8 mouse cellular contexts compared by ENCODE assay signal in genomic region chr6:49269200-49269599, GRCm38 (mm10). TPM values are rescaled to one million over a fixed set of nuclear protein-coding genes. Genes with fewer than 3 reads are reported as not detected.
DNase-seq lines count a peak whose midpoint lies in the region; ATAC-seq and TF ChIP-seq lines count a peak whose summit lies in the region.

No protein-coding gene starts in this region.

- H3K27me3 ChIP-seq in kidney, embryonic 14.5 days (ENCODE audit: control insufficient read depth, insufficient read depth, low read length) = no peaks in the 10 kb centered on the region
- H3K27me3 ChIP-seq in liver, adult 2 months (ENCODE audit: control insufficient read depth, insufficient read depth, low read length) = no peaks in the 10 kb centered on the region

- WGBS in kidney, embryonic 14.5 days = 25% methylated on average over 5 of the region's 5 CpGs
- WGBS in liver, adult 2 months = 21% methylated on average over 5 of the region's 5 CpGs

- TF ChIP-seq CTCF in liver, adult 2 months (IDR thresholded peaks at IDR 0.05; ENCODE audit: low read depth, low read length) = peak; percentile 91

- no peaks in the 10 kb centered on the region for H3K9me3 ChIP-seq in kidney, embryonic 14.5 days (ENCODE audit: control insufficient read depth, low read length)

- H3K79me2 ChIP-seq in liver, adult 2 months (ENCODE audit: control insufficient read depth, insufficient read depth, low read length) = no peaks in the 10 kb centered on the region

- no peaks in the 10 kb centered on the region for H3K4me1 ChIP-seq in kidney, embryonic 14.5 days (ENCODE audit: control insufficient read depth, insufficient read depth, low read length)
- no peaks in the 10 kb centered on the region for H3K4me1 ChIP-seq in liver, adult 2 months (ENCODE audit: control insufficient read depth, insufficient read depth, low read length)

- intact Hi-C loops in gastrocnemius, postnatal 36 days (cut with DNase I) = loop anchor here (2.0 kb wide), 2 partner anchors 50 to 130 kb away; partner anchors contain the start of gene Ccdc126

- H3K4me2 ChIP-seq in kidney, embryonic 14.5 days (replicated peaks; ENCODE audit: low read depth, low read length) = no peak overlapping the region

- no peaks in the 10 kb centered on the region for H3K36me3 ChIP-seq in kidney, embryonic 14.5 days (ENCODE audit: control insufficient read depth, insufficient read depth, low read length)
- H3K36me3 ChIP-seq in liver, adult 2 months (ENCODE audit: control insufficient read depth, insufficient read depth, low read length) = no peaks in the 10 kb centered on the region

- H3K27ac ChIP-seq in kidney, embryonic 14.5 days (ENCODE audit: low read depth, low read length) = no peak overlapping the region
- no peak overlapping the region for H3K27ac ChIP-seq in liver, adult 2 months (replicated peaks; ENCODE audit: insufficient read depth, low read depth, low read length)

- H3K4me3 ChIP-seq in kidney, embryonic 14.5 days (ENCODE audit: low read length) = no peak overlapping the region
- no peak overlapping the region for H3K4me3 ChIP-seq in liver, adult 2 months (ENCODE audit: insufficient read depth, low read depth, low read length)

- peak; percentile 69; the same call in 1 of the 2 replicates for ATAC-seq in kidney, embryonic 14.5 days (ENCODE audit: low FRiP score, low TSS enrichment)
- peak; percentile 85 for ATAC-seq in neutrophil, adult 5-6 weeks (ENCODE audit: extremely low read depth, insufficient number of reproducible peaks, low FRiP score, poor library complexity, severe bottlenecking)

- DNase-seq in CD4-positive helper T cell, adult 2 months (ENCODE audit: low read depth, low spot score) = peak; percentile 71
- DNase-seq in adrenal gland, adult 2 months = peak; percentile 78
- peak; percentile 80 for DNase-seq in embryo, embryonic 11 days
- peak; percentile 61 to 71 for DNase-seq in gastrocnemius, postnatal 36 days
- DNase-seq in liver, adult 2 months (ENCODE audit: extremely low read depth, low read depth, low spot score) = peak; percentile 44
- peak; percentile 23 to 47 for DNase-seq in thymus, adult 18-20 months

- no peak for TF ChIP-seq POLR2A in liver, adult 2 months (IDR thresholded peaks at IDR 0.05; ENCODE audit: extremely low read depth, insufficient read depth, low read length)

- H3K9ac ChIP-seq in kidney, embryonic 14.5 days (ENCODE audit: low read depth, low read length) = no peak overlapping the region
- no peak overlapping the region for H3K9ac ChIP-seq in liver, adult 2 months (ENCODE audit: low read depth, low read length)

RNA-seq across cellular contexts. Expression of gene Tra2a, which starts 5.4 kb away (rescaled TPM):
- total RNA-seq in adrenal gland, adult 2 months (2021) = 10 to 100 TPM; 38.5 to 88.4 TPM
- 15.6 and 17.5 TPM in 2 replicates for polyA plus RNA-seq in adrenal gland, adult 2 months (2012; rRNA removed)
- 10 to 100 TPM; 13.4 to 16.7 TPM for total RNA-seq in gastrocnemius, postnatal 36 days (2021)
- polyA plus RNA-seq in kidney, embryonic 14.5 days (2014; fragmentation: Nextera tagmentation; extraction: Ambion mirVana) = 60.1 and 136 TPM in 2 replicates
- total RNA-seq in liver, adult 2 months (2014; rRNA removed) = 19.3 and 20.5 TPM in 2 replicates
- 7.8 and 9.8 TPM in 2 replicates for polyA plus RNA-seq in liver, adult 2 months (2012; rRNA removed)
- 184 and 191 TPM in 2 replicates for total RNA-seq in neutrophil, adult 5-6 weeks (2017)

RNA-seq across cellular contexts. Expression of gene Ccdc126, which starts 49.9 kb away (rescaled TPM):
- 10 to 100 TPM; 12.9 to 18.8 TPM for total RNA-seq in adrenal gland, adult 2 months (2021)
- 3.1 and 3.4 TPM in 2 replicates for polyA plus RNA-seq in adrenal gland, adult 2 months (2012; rRNA removed)
- total RNA-seq in gastrocnemius, postnatal 36 days (2021) = 1 to 10 TPM; 1.7 to 2.0 TPM
- 8.4 and 11.9 TPM in 2 replicates for polyA plus RNA-seq in kidney, embryonic 14.5 days (2014; fragmentation: Nextera tagmentation; extraction: Ambion mirVana)
- total RNA-seq in liver, adult 2 months (2014; rRNA removed) = 1.2 and 1.8 TPM in 2 replicates
- polyA plus RNA-seq in liver, adult 2 months (2012; rRNA removed) = 0.84 and 0.87 TPM in 2 replicates
- total RNA-seq in neutrophil, adult 5-6 weeks (2017) = 22.1 and 24.9 TPM in 2 replicates

RNA-seq across cellular contexts. Expression of gene Igf2bp3, which starts 54.4 kb away (rescaled TPM):
- total RNA-seq in adrenal gland, adult 2 months (2021) = under 1 TPM; 0.17 to 0.20 TPM
- 0.02 TPM in 1 of 2 replicates, not detected in the other for polyA plus RNA-seq in adrenal gland, adult 2 months (2012; rRNA removed)
- under 1 TPM; 0.08 to 0.20 TPM for total RNA-seq in gastrocnemius, postnatal 36 days (2021)
- 56.0 and 73.4 TPM in 2 replicates for polyA plus RNA-seq in kidney, embryonic 14.5 days (2014; fragmentation: Nextera tagmentation; extraction: Ambion mirVana)
- total RNA-seq in liver, adult 2 months (2014; rRNA removed) = 0.27 and 0.46 TPM in 2 replicates
- 0.05 and 0.21 TPM in 2 replicates for polyA plus RNA-seq in liver, adult 2 months (2012; rRNA removed)
- 0.35 and 0.74 TPM in 2 replicates for total RNA-seq in neutrophil, adult 5-6 weeks (2017)
